In the genomic region with DNA sequence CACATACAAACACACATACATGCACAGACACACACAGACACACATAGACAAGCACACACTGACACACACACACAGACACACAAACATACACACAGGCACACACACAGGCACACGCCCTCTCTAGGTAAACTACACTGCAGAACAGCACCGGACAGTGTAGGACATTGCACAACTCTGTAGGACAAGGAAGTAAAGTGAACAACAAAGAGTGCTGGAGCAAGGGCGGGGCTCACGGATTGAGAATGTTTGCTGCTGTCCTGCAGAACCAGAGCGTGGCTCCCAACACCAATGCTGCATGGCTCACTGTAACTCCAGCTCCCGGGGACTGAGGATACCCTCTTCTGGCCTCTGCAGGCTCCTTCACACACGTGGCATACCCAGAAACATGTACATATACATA, we compare ENCODE assay signal across 17 mouse cellular contexts. TPM values are rescaled to one million over a fixed set of nuclear protein-coding genes. Genes with fewer than 3 reads are reported as not detected.
DNase-seq lines count a peak whose midpoint lies in the region; ATAC-seq lines count a peak whose summit lies in the region.
"Had no signal": no experiment of that assay in that cellular context is flagged by ENCODE, and none has a peak within 500 bp of the region (broad histone marks: within the 10 kb centered on the region; RNA-seq: fewer than 3 reads in every experiment).

No protein-coding gene starts in this region.

- peaks cover 77% of the 10 kb centered on the region for H3K27me3 ChIP-seq in liver, embryonic 12.5 days (replicated peaks)
- H3K27me3 ChIP-seq: CH12.LX; forebrain, embryonic 15.5 days; limb, embryonic 15.5 days had no signal

- H3K4me1 ChIP-seq in liver, embryonic 12.5 days, result peaks cover 25% of the 10 kb centered on the region

- H3K36me3 ChIP-seq in liver, embryonic 12.5 days, result no peaks in the 10 kb centered on the region
- H3K36me3 ChIP-seq in macrophage (ENCODE audit: inconsistent target), result peaks cover 7% of the 10 kb centered on the region; the same call in 1 of the 2 replicates

- ATAC-seq in liver, embryonic 12.5 days, result peak; percentile 55
- ATAC-seq: forebrain, embryonic 15.5 days; hindbrain, embryonic 16.5 days had no signal

- no peak overlapping the region for H3K4me3 ChIP-seq in liver, embryonic 12.5 days
- H3K4me3 ChIP-seq in macrophage (ENCODE audit: inconsistent target), result no peak overlapping the region
- H3K4me3 ChIP-seq: forebrain, embryonic 15.5 days; limb, embryonic 15.5 days had no signal

- no peaks in the 10 kb centered on the region; the same call in 1 of the 2 replicates for H3K79me2 ChIP-seq in macrophage (ENCODE audit: inconsistent target)

- 34% methylated on average over 7 of the region's 7 CpGs for WGBS in liver, embryonic 12.5 days (ENCODE audit: insufficient replicate concordance)
- 18% methylated on average over 7 of the region's 7 CpGs for WGBS in macrophage (ENCODE audit: missing documents)

- H3K9me3 ChIP-seq in liver, embryonic 12.5 days (replicated peaks), result no peaks in the 10 kb centered on the region
- H3K9me3 ChIP-seq: forebrain, embryonic 15.5 days; limb, embryonic 15.5 days had no signal

- no peak overlapping the region for H3K27ac ChIP-seq in liver, embryonic 12.5 days
- H3K27ac ChIP-seq in macrophage, result peak overlapping the region; percentile 38; the same call in 1 of the 2 replicates
- H3K27ac ChIP-seq: forebrain, embryonic 15.5 days; limb, embryonic 15.5 days had no signal

- DNase-seq in 3T3-L1 (ENCODE audit: low read depth, low spot score), result peak; percentile 26
- peak; percentile 53 for DNase-seq in ZHBTc4 (ENCODE audit: low read depth, low spot score)
- no peak for DNase-seq in embryo, embryonic 11 days
- no peak for DNase-seq in ovary, adult 18-20 months (ENCODE audit: low spot score)
- no peak for DNase-seq in left cerebral cortex, adult 18-20 months (ENCODE audit: low spot score in 2 of 2)
- no peak for DNase-seq in kidney, adult 11 months
- DNase-seq: cerebellum, postnatal 10 days; kidney, postnatal 14 days; layer of hippocampus, postnatal 36 days; thymus, postnatal 36 days had no signal

- H3K9ac ChIP-seq in liver, embryonic 12.5 days, result no peak overlapping the region
- H3K9ac ChIP-seq: forebrain, embryonic 15.5 days; limb, embryonic 15.5 days had no signal

- H3K4me2 ChIP-seq in liver, embryonic 12.5 days, result no peak overlapping the region
- H3K4me2 ChIP-seq: forebrain, embryonic 15.5 days; limb, embryonic 15.5 days had no signal

RNA-seq across cellular contexts. Expression of a gene that starts 17.9 kb away (rescaled TPM):
- polyA plus RNA-seq in liver, embryonic 12.5 days (2016; fragmentation: Nextera tagmentation; extraction: Ambion mirVana), result 14.0 and 14.9 TPM in 2 replicates
- 10 to 100 TPM; 11.1 to 30.9 (median 17.3) TPM for total RNA-seq in macrophage (2018; cell fraction: chromatin; rRNA removed)
- 10 to 100 TPM; 26.0 to 45.2 (median 33.0) TPM for total RNA-seq in macrophage (2018; cell fraction: cytosol; rRNA removed)
- 10 to 100 TPM; 17.6 to 42.3 (median 27.8) TPM for total RNA-seq in macrophage (2018; cell fraction: nucleus; rRNA removed)
- 23.0 to 38.3 TPM (median 30.3 TPM) in 3 replicates for polyA plus RNA-seq in macrophage (2018)
- 10 to 100 TPM; 77.0 to 78.9 TPM for total RNA-seq in left cerebral cortex, adult 18-20 months (2021)

RNA-seq across cellular contexts. Expression of a gene that starts 18.1 kb away (rescaled TPM):
- polyA plus RNA-seq in liver, embryonic 12.5 days (2016; fragmentation: Nextera tagmentation; extraction: Ambion mirVana), result 14.4 and 17.6 TPM in 2 replicates
- total RNA-seq in macrophage (2018; cell fraction: chromatin; rRNA removed), result 100 to 1,000 TPM in 6 of 26 experiments, 10 to 100 TPM in 20; 12.4 to 193 (median 60.3) TPM
- total RNA-seq in macrophage (2018; cell fraction: cytosol; rRNA removed), result 10 to 100 TPM in 19 of 26 experiments, 1 to 10 TPM in 7; 8.5 to 33.5 (median 15.5) TPM
- total RNA-seq in macrophage (2018; cell fraction: nucleus; rRNA removed), result 100 to 1,000 TPM in 3 of 26 experiments, 10 to 100 TPM in 23; 24.0 to 139 (median 65.3) TPM
- polyA plus RNA-seq in macrophage (2018), result 7.3 to 33.5 TPM (median 7.7 TPM) in 3 replicates
- 10 to 100 TPM; 70.4 to 76.5 TPM for total RNA-seq in left cerebral cortex, adult 18-20 months (2021)

RNA-seq across cellular contexts. Expression of a gene that starts 32.8 kb away (rescaled TPM):
- 104 and 115 TPM in 2 replicates for polyA plus RNA-seq in liver, embryonic 12.5 days (2016; fragmentation: Nextera tagmentation; extraction: Ambion mirVana)
- 10 to 100 TPM in 18 of 26 experiments, 1 to 10 TPM in 8; 3.6 to 33.6 (median 15.7) TPM for total RNA-seq in macrophage (2018; cell fraction: chromatin; rRNA removed)
- 10 to 100 TPM; 11.9 to 27.4 (median 19.5) TPM for total RNA-seq in macrophage (2018; cell fraction: cytosol; rRNA removed)
- total RNA-seq in macrophage (2018; cell fraction: nucleus; rRNA removed), result 10 to 100 TPM in 15 of 26 experiments, 1 to 10 TPM in 11; 4.3 to 40.2 (median 12.1) TPM
- 20.9 to 38.7 TPM (median 26.5 TPM) in 3 replicates for polyA plus RNA-seq in macrophage (2018)
- total RNA-seq in left cerebral cortex, adult 18-20 months (2021), result 1 to 10 TPM; 5.2 to 6.2 TPM

RNA-seq across cellular contexts. Expression of a gene that starts 58.6 kb away (rescaled TPM):
- polyA plus RNA-seq in liver, embryonic 12.5 days (2016; fragmentation: Nextera tagmentation; extraction: Ambion mirVana), result not detected in 2 replicates
- not detected for total RNA-seq in macrophage (2018; cell fraction: chromatin; rRNA removed)
- total RNA-seq in macrophage (2018; cell fraction: cytosol; rRNA removed), result not detected
- not detected for total RNA-seq in macrophage (2018; cell fraction: nucleus; rRNA removed)
- polyA plus RNA-seq in macrophage (2018), result not detected in 3 replicates
- not detected for total RNA-seq in left cerebral cortex, adult 18-20 months (2021)
- total RNA-seq: CH12.LX; layer of hippocampus, postnatal 36 days had no signal
- polyA plus RNA-seq: forebrain, embryonic 15.5 days; heart, postnatal 0 days; hindbrain, embryonic 16.5 days had no signal

Comparison
In these comparisons a context has a peak if more than half of its experiments do, and no peak if none do; other contexts are left out.
1. DNase-seq: peak in 3T3-L1 (single experiment) and ZHBTc4 (single experiment); none in embryo, embryonic 11 days (single experiment), ovary, adult 18-20 months (single experiment), left cerebral cortex, adult 18-20 months (0 of 2) and kidney, adult 11 months (single experiment).